Mouse (Mus musculus) CH12.LX (cell line): ENCODE results near the gene Ptpn14.

ENCODE experiments used
- CTCF ChIP-seq, 2 experiments: IDR thresholded peaks in 1 of 2; conservative IDR thresholded peaks in 1 of 2; 2 replicates each; pipeline ENCODE4 v1.5.1; 2011 to 2012; ENCODE audit warnings: low read depth in 2 of 2, low read length in 2 of 2, improper control_type of control experiment in 1 of 2, inconsistent platforms in 1 of 2, mild to moderate bottlenecking in 1 of 2, moderate library complexity in 1 of 2
- E2F4 ChIP-seq: IDR thresholded peaks from 2 replicates; pipeline ENCODE4 v1.6.1; 2011; ENCODE audit warnings: low read depth, low read length, improper control_type of control experiment; ENCODE audit not compliant: insufficient replicate concordance
- ELF1 ChIP-seq: IDR thresholded peaks from 2 replicates; pipeline ENCODE4 v1.6.1; 2014; ENCODE audit warnings: low read depth, mild to moderate bottlenecking, inconsistent platforms, low read length, improper control_type of control experiment
- EP300 ChIP-seq: IDR thresholded peaks from 2 replicates; pipeline ENCODE4 v1.6.1; 2011; ENCODE audit warnings: low read length, improper control_type of control experiment
- ZC3H11A ChIP-seq: IDR thresholded peaks from 2 replicates; pipeline ENCODE4 v1.6.1; 2012; ENCODE audit warnings: low read depth, mild to moderate bottlenecking, inconsistent platforms, low read length, improper control_type of control experiment

DNA sequence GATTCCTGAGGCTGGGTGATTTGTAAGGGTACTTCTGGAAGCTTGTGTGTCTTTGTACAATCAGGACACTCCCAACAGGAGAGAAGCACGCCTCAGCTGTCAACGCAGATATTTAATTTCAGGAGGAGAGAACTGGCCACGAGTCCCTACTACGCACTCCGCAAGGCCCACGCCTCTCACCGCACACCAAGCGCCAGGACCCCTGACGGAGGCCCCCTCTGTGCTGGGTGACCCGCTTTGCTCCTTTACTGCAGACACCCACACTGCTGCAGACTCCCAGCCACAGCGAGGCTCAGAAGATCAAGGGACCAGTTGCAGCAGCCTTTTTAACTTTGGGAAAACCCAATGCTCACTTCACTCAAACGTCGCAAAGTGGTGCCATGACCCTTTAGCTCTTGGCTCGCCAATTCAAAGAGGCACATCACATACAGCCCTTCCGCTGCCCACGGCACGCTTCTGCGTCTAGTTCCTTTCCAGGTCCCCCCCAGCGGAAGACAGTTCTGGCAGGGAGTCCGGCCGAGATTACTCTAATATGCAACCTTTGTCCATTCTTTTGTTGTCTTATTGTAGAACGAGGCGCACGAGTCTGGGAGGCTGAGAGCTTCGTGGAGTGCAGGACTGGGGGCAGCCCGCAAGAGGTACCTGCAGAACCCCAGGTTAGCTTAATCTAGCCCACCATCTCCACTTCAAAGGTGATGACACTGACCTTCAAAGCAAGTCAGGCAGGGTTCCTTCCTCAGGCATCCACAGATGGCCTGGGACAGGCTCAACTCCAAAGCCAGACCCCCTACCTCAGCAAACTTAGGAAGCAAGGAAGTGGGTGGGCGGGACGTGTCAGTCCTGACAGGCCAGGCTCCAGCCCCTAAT lies 192.9 kb downstream of the Ptpn14 start:
- TF ChIP-seq E2F4 (no peak), CTCF (conservative IDR thresholded peaks at IDR 0.05 in 1 of 2, IDR thresholded peaks at IDR 0.05 in 1 of 2; ENCODE audit: low read depth in 2 of 2, low read length in 2 of 2) (no peak), EP300 (no peak), ELF1 (no peak), ZC3H11A (no peak)
